Mouse (Mus musculus) intestine, embryonic 14.5 days (tissue): ENCODE measurements around the gene Cd99l2. TPM values are rescaled to one million over a fixed set of nuclear protein-coding genes. Genes with fewer than 3 reads are reported as not detected.

Experiments used
- ATAC-seq: fragments of 200-750 bp; cut with Nextera tagmentation; replicated peaks from 2 replicates; pipeline ENCODE4 v1.8.0; 2017; ENCODE audit warnings: low read depth, moderate number of reproducible peaks, moderate TSS enrichment, moderate library complexity; ENCODE audit not compliant: low FRiP score, low TSS enrichment
- DNase-seq: peaks from one replicate; pipeline ENCODE4 v3.0.0-alpha.2; 2018; ENCODE audit warnings: low spot score
- H3K27ac ChIP-seq: fragments of 300-500 bp; sonication (generic); 2 replicates; pipeline ENCODE4 v1.5.1; 2014; ENCODE audit warnings: low read depth, mild to moderate bottlenecking, control low read depth
- H3K27me3 ChIP-seq: fragments of 300-500 bp; sonication (generic); replicated peaks from 2 replicates; pipeline ENCODE4 v1.6.1; 2014; ENCODE audit warnings: low read length, control low read depth; ENCODE audit not compliant: control insufficient read depth, insufficient read depth
- H3K36me3 ChIP-seq: fragments of 300-500 bp; sonication (generic); 2 replicates; pipeline ENCODE4 v1.6.1; 2014; ENCODE audit warnings: low read length, control low read depth; ENCODE audit not compliant: control insufficient read depth, insufficient read depth
- H3K4me1 ChIP-seq: fragments of 300-500 bp; sonication (generic); replicated peaks from 2 replicates; pipeline ENCODE4 v1.6.1; 2014; ENCODE audit warnings: low read length, control low read depth, mixed read lengths; ENCODE audit not compliant: control insufficient read depth, insufficient read depth
- H3K4me2 ChIP-seq: fragments of 300-500 bp; sonication (generic); 2 replicates; pipeline ENCODE4 v1.6.1; 2014; ENCODE audit warnings: low read length
- H3K4me3 ChIP-seq: fragments of 300-500 bp; sonication (generic); 2 replicates; pipeline ENCODE4 v1.5.1; 2014; ENCODE audit warnings: low read depth, low read length, control low read depth, mixed read lengths
- H3K9ac ChIP-seq: fragments of 300-500 bp; sonication (generic); 2 replicates; pipeline ENCODE4 v1.6.1; 2014; ENCODE audit warnings: mild to moderate bottlenecking, low read length
- H3K9me3 ChIP-seq: fragments of 300-500 bp; sonication (generic); 2 replicates; pipeline ENCODE4 v1.6.1; 2016; ENCODE audit warnings: low read length, control low read depth; ENCODE audit not compliant: control insufficient read depth
- WGBS: fragments of 180-500 bp; shearing (Covaris S2); extraction: QIAGEN DNeasy Blood & Tissue Kit; methylation state at CpG from one replicate; pipeline ENCODE4 v1.1.7; 2014; 5-methylcytosine and 5-hydroxymethylcytosine counted together
- microRNA-seq: library from miRNA; unstranded; fragments of <30 nt; microRNA quantifications from one replicate; pipeline ENCODE4, GENCODE M21; 2016
- polyA plus RNA-seq: library from polyadenylated mRNA; unstranded; fragments of >200 nt; fragmentation: Nextera tagmentation; extraction: Ambion mirVana; gene quantifications from 2 replicates; pipeline ENCODE4 v1.2.1, GENCODE M21; 2014

Cd99l2 gene
- polyA plus RNA-seq, 1 experiment from 2014 or later = 19.7 TPM

DNA sequence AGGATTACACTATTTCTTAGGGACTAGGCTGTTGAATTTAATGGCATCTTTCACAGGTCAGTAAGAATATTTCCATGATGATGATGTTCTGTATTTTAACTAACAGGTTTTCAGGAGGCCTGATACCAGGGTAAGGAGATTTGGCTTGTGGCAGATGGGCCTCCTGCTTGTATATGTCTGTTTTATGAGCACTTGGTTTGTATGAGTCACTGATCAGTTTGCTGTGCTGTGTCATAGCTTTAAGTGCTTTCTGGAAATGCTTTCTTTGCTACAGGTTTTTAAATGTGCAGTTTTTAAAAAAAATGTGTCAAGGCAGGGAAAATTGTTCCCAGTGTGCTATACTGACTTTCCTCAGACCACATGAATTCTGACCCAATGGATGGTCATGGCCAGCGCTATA is 115.9 kb downstream of the Cd99l2 start:
- Histone ChIP-seq H3K9me3 (no peaks in the 10 kb centered on the region), H3K4me2 (no peak overlapping the region), H3K27me3 (no peaks in the 10 kb centered on the region), H3K27ac (no peak overlapping the region), H3K36me3 (no peaks in the 10 kb centered on the region), H3K4me3 (no peak overlapping the region), H3K4me1 (no peaks in the 10 kb centered on the region), H3K9ac (no peak overlapping the region)
- DNase-seq = no peak
- no peak for ATAC-seq
- WGBS = 91% methylated on average over 1 of the region's 1 CpGs

Small RNA genes lying within 50 kb of the gene (microRNA-seq; reads per million reads assigned to microRNA genes)
- gene Gm23945 = not detected

Other genes starting within 250 kb of the Cd99l2 start
- gene Mtmr1, start 128.1 kb downstream of the Cd99l2 start, polyA plus RNA-seq = 12.8 and 13.2 TPM in 2 replicates
- 207 and 236 TPM in 2 replicates for gene Hmgb3, start 63.1 kb upstream of the Cd99l2 start, polyA plus RNA-seq
- 1.6 and 1.7 TPM in 2 replicates for gene Gpr50, start 170.8 kb upstream of the Cd99l2 start, polyA plus RNA-seq